Mouse (Mus musculus): ENCODE measurements around the gene Stfa1.
"Not testable (repeated sequence)": the region's sequence is repeated elsewhere in the genome, so short reads cannot be mapped to it uniquely, and the experiment has no call there.

Stfa1 gene

DNA sequence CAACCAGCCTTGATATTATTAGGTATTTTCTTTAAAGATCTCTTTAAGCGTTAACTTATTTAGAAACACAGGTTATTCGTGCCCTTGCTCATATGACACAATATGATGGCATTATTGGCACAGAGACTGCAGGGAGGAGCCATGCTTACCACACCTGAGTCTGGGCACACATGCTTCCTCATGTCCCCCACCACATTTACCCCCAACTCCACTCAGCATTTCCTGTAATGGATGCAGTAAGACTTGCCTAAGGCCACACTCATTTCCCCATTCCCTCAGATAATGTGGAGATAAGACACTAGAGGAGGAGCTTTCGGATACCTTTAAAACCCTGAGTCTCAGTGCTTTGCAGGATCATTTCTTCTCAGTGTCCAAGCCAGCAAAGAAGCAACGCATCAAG is at the start of gene Stfa1:
TSS of gene Stfa1 (plus strand) at position 156 of the 400 bp plus-strand sequence.
- DNase-seq (ENCODE audit: low spot score in 2 of 2): not testable (repeated sequence)

DNA sequence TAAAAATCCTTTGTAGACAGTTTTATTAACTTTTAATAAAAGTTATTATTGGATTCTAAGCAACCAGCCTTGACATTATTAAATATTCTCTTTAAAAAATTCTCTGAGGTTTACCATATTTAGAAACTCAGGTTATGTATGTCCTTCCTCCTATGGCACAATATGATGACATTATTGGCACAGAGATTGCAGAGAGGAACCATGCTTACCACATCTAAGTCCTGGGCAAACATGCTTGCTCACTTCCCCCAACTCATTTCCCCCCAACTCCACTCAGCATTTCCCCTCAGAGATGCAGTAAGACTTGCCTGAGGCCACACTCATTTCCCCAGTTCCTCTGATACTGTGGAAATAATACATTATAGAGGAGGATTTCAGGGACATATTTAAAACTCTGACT is 16.2 kb upstream of the Stfa1 start:
- not testable (repeated sequence) for DNase-seq (ENCODE audit: low spot score in 2 of 2)

DNA sequence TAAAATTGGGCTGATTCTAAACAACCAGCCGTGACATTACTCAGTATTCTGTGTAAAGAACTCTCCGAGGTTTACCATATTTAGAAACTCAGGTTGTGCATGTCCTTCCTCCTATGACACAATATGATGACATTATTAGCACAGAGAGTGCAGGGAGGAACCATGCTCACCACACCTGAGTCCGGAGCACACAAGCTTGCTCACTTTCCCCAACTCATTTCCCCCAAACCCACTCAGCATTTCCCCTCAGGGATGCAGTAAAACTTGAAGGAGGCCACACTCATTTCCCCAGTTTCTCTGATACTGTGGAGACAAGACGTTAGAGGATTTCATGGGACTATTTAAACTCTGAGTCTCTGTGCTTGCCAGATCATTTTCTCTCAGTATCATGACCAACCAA is 12.4 kb downstream of the Stfa1 start:
- DNase-seq (ENCODE audit: low spot score in 2 of 2): no peak

DNA sequence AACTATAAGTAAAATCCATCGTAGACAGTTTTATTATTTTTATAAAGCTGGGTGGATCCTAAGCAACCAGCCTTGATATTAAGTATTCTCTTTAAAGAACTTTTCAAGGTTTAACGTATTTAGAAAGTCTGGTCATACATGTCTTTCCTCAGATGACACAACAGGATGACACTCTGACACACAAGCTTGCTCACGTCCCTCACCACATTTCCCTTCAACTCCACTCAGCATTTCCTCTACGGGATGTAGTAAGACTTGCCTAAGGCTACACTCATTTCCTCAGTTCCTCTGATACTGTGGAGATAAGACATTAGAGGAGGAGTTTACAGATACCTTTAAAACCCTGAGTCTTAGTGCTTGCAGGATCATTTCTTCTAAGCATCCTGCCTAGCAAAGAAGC is 30.9 kb downstream of the Stfa1 start:
- DNase-seq (ENCODE audit: low spot score in 2 of 2): no peak

DNA sequence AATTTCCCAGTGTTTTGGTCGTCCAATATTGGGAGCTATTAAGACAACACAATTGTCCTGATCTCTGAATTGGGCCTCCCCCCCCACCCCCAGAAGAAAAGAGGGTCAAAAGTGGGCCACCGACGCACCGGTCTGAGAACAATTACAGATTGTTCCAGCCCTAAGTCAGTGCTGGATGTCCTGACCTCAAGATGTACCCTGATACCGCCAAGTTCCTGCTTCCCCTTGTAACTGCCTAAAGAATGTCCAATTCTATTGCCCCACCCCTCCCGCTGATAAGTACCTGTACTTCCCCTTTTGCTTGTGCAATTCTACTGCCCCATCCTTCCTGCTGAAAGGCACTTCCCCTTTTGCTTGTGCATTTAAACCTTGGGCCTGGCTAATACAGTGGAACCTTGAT is 39.4 kb downstream of the Stfa1 start:
- DNase-seq (ENCODE audit: low spot score in 2 of 2): not testable (repeated sequence)

DNA sequence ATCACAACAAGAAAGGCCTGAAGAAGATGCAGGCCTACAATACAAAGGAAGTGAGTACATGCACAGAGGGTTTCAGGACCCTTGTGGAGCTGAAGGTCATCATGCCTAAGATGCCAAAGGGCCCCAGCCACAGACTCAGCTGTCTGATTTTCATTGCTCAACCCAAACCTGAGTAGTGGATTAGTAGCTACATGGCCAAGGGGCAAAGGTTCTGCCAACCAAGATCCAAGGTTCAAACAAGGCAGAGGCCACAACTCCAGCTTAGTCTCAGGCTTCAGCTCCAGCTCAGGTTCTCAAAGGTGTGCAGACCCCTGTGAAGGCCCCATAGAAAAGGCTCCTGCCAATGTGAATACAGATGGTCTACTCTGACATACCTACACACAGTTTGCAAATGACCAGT is 42.5 kb downstream of the Stfa1 start:
- no peak for DNase-seq (ENCODE audit: low spot score in 2 of 2)

DNA sequence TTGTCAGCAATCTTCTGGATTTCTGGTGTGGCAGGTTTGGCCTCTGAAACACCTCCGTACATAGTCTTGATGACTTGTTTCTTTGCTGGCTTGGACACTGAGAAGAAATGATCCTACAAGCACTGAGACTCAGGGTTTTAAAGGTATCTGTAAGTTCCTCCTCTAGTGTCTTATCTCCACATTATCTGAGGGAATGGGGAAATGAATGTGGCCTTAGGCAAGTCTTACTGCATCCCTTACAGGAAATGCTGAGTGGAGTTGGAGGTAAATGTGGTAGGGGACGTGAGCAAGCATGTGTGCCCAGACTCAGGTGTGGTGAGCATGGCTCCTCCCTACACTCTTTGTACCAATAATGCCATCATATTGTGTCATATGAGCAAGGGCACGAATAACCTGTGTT is 57.5 kb downstream of the Stfa1 start, which contains the start of gene BC117090:
TSS of gene BC117090 (minus strand) at position 101 of the 400 bp plus-strand sequence.
- DNase-seq (ENCODE audit: low spot score in 2 of 2): no peak
